Mouse (Mus musculus) cortical plate, adult 2 months (tissue): Measurements from ENCODE around the gene Ift122.

Experiments
- CTCF ChIP-seq: fragments of 200-500 bp; IDR thresholded peaks from 2 replicates; pipeline ENCODE4 v1.5.1; 2011; ENCODE audit warnings: mild to moderate bottlenecking, control low read depth, low read length; ENCODE audit not compliant: insufficient read depth; ENCODE audit errors: extremely low read depth
- POLR2A ChIP-seq: fragments of 200-500 bp; IDR thresholded peaks from 2 replicates; pipeline ENCODE4 v1.6.1; 2011; ENCODE audit warnings: mild to moderate bottlenecking, low read length, control low read depth; ENCODE audit not compliant: insufficient read depth; ENCODE audit errors: extremely low read depth

DNA sequence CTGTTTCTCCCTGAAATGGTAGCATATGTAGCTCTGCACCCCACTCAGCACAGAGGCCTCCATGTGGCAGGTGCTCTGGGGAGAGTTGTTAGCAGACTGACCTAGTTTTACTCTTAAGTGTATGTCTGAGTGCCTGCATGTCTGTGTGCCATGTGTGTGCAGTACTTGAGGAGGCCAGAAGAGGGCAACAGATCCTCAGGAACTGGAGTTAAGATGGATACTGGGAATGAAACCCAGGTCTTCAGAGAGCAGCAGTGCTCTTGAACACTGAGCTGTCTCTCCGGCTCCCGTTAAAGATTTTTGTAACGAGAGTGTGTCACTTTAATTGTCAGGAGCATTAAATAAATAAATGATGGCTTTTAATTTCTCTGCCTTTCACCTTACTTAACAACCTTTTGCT lies 35.0 kb downstream of the Ift122 start:
- no peak for TF ChIP-seq POLR2A
- peak; percentile 48 for TF ChIP-seq CTCF
